Mouse (Mus musculus): ENCODE measurements around the gene Slc48a1.

The Slc48a1 gene

DNA sequence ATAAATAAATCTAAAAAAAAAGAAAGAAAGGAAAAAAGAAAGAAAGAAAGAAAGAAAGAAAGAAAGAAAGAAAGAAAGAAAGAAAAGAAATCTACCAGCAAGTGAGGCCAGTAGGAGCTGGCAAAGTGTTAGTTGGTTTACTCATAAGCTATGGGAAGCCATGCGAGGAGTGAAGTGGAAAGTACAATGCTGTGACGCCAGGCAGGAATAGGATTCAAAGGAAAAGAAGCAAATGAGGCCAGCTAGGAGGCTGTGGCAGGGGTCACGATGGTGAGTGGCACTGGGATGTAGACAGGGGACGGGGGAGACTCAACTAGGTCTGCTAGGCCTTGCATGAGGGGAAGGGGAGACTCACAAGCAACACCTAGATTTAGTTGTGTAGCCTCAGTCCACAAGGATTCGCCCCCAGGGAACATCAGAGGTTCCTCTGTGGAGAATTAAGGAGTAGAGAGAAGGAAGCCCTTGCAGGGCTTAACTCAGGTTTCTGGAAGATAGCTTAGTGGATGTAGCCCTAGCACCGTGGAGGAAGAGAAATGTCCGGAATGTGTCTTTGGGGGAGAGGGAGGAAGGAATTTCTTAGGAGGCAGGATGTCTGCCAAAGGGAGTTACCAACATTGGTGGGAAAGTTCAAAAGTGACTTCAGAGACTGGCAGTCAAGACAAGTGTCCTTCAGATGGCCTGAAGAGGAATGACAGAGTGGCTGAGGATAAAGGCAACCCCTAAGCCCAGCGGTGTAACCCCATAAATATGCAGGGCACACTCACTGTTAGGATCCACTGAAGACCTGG is at the start of gene Slc48a1:
Gene Slc48a1, plus strand, starts transcription at position 210 of the 788 bp plus-strand sequence.
- DNase-seq = peak; percentile 58 to 83

DNA sequence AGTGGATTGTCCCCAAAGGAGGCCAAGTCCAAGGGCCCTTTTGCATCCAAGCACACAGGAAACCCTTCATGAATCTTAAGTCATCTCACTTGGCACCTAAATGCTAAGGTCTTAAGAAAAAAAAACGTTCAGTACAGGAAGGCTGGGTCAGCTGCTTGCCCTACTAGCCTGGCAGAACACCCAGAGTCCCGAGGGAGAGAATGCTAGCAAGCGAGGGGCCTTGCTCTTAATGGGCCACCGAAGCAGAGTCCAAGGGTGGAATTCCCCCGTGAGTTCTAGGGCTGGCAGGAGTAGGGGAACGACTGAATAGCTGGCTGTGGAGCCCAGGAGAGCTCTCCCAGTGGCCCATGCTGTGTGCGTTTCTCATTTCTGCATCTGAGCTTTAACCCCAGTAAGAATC is 49.5 kb upstream of the Slc48a1 start:
- DNase-seq = peak; percentile 66 to 91

DNA sequence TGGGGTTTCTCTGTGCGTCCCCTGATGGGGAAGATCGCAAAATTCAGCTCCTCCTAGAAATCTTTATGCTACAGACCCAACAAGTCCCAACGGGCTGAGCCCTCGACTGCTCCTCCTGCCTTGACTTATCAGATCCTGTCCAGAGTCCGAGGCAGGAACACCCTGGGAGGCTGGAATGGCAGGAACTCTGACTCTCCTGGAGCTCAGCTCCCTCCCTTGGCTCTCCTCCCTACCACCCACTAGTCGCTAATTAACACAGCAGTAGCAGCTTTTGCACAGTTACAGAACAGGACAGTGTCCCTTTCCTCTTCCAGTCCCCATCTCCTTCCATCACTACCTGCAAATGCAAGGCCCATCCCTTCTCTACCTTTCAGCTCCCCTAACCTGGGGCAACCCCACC is 48.0 kb upstream of the Slc48a1 start:
- DNase-seq = peak; percentile 57 to 87

DNA sequence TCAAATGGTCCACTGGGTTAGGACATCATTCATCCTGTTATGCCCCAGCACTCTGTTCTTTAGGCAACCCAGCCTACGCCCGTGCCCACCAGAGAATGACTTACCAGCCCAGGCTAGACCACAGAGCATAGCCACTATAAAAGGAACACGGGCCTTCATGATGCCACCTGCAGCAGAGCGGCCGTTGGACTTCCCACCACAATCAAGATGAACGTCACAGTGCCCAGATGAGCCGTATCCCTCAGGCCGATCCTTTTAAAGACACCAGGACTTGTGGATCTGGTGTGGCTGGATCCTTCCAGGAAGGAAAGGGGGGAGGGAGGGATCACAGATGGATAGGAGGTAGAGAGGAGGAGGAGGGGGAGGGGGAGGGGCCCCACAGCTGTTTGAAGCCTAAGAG is 47.2 kb upstream of the Slc48a1 start, which contains the start of gene Endou:
Gene Endou, minus strand, starts transcription at position 229 of the 400 bp plus-strand sequence.
- DNase-seq = no peak

DNA sequence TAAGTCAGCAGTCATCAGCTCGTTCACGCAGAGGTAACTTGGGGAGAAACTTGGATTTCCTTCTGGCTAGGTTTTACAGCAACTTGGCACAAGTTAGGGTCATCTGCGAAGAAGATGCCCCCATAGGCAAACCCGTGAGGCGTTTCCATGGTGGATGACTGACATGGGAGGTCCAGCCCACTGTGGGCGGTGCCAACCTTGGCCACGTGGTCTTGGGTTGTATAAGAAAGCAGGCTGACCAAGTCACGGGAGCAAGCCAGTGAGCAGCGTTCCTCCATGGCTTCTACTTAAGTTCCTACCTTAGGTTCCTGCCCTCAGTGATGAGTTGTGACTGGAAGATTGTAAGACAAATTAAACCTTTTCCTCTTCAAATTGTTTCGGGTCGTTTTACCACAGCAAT is 46.3 kb upstream of the Slc48a1 start:
- DNase-seq = no peak

DNA sequence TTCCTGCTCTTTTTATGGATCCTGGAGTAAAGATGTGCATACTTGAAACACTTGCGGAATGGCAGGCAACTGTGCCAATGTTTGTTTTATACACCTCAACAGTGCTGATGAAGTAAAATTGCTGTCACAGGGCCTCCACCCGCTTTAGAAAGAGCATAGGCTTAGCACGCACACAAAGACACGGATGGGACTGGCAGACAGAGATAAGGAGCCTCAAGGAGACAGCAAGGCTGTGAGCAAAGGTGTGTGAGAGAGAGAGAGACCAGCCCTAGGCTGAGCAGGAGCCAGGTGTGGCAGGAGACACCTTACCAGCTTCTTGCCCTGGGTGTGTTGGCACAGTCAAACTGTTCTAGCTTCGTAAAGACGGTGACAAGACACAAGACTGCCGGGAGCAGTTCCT is 39.4 kb upstream of the Slc48a1 start:
- DNase-seq = peak in 1 of 2 experiments; percentile 32

DNA sequence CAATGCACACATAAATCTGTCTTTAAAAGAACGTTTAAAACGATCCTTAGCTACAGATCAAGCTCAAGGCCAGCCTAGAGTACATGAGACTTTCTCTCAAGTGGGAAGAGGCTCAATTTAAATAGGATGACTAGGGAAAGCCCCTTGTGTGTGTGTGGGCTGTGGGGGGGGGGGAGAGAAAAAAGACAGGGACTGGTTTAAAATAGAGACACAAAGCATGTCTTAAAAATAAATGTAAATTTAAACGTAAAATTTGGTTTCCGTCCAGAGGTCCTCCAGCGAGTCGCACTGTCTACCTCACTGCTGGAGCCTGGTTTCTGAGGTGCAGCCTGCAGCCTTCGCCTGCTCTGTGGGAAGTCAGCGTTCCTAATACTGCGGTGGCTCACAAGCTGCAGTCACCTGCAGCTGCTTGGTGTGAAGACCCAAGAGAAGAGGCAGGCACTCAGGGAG is 38.0 kb upstream of the Slc48a1 start:
- DNase-seq = peak in 1 of 2 experiments; percentile 35

DNA sequence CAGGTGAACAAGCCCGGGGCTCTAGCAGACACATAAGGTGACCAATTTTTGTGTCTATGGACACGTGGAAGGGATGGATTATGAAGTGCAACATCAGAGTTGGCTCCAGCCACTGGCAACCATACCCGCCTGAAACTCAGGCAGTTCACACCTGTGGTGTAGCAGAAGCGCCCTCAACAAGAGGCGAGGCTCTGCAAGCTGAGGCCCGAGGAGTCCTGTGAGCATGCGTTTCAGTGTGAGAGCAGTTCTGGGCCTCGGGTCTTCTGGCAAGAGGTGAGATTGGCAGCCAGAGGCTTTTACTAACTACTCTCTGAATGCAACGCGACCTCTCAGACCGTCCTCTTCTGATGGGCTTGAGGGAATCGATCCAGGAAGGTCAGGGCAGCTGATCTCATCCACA is 36.7 kb upstream of the Slc48a1 start:
- DNase-seq = peak in 1 of 2 experiments; percentile 40

DNA sequence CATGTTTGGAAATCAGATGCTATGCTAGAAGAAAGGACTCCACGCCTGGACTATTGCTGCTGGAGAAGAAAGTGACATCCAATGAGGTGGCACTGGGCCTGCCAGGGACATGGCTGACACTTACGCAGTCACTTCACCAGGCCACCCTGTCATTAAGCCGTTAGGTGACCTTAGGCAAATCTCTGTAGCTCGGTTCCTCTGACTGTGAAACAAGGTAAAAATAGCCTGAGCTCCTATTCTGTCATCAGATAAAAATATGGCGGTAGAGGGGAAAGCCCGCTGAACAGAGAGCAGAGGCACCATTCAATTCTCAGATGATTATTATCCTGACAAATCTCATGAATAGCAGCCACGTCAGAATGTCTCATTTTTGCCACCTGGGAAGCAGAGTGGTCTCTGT is 36.2 kb upstream of the Slc48a1 start:
- DNase-seq = peak in 1 of 2 experiments; percentile 34

DNA sequence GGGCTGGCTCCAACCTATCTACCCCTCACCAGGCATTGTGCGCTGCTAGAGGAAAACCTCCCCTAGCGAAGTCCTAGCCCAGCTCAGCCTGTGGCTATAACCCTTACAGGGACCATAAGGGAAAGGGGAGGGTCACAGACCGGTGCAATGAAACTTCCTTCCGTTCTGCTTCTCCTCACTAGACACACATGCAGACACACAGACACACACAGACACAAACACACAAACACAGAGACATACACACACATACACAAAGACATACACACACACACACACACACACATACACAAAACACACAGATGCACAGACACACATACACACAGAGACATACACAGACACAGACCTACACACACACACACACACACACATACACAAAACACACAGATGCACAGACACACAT is 35.7 kb upstream of the Slc48a1 start:
- no peak for DNase-seq

DNA sequence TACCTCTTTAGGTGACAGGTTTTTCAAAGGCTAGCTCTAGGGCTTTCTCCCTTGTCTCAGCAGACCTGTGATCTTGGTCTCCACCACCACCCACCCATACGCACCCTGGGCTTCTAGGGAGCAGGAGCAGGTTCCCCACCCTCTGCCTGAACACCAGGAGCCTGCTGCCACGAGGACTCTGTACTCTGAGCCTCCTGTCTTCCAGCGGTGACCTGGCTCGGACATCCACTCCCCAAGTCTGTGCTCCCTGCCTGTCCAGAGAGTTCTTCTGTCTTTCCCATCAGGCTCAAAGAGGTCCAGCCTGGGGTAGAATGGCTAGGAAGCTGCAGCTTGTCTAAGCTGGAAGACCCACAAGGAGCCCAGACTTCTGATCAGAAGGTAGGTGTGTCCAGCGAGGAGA is 35.1 kb upstream of the Slc48a1 start:
- DNase-seq = peak; percentile 25 to 73

DNA sequence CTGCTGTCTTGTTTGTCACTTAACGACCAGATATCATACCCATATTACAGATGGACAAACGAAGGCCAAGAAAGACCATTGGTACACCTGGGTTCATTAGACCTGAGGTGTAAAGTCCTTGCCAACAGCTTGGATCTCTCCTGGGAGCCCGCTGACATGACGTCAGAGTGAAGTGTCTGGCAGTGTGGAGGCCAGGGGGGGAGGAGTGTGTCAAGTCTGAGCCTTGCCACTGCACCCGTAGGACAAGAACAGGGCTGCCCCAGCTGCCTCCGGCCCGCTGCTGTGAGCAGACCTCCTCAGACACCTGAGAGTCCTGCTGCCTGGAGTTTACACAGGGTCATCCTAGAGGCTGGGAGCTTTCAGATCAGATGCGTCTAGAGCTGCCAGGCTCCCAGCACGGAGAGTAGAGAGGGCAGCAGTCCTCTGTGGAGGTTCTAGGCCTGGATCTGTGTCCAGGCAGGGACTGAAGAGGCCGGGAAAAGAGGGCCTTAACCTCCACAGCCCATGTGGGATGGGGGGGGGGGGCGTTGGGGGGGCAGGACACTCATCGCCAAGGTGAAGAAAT is 34.3 kb upstream of the Slc48a1 start:
- peak; percentile 23 to 74 for DNase-seq

DNA sequence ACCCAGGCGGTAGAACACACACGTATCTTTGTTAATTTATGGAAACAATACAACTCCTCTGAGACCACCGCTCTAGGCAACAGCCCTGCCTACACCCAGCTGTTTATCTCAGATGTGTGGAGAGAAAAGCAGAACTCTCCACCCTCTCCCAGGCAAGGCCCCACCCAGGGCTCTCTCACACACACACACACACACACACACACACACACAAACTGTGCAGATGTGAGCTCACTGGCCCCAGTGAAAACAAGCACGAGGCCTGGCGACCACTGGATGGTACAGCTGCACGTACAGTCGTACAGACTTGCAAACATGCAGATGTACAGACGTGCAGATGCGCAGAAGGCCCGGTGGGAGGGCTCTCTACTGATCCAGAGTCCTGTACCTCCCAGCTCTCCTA is 33.4 kb upstream of the Slc48a1 start:
- no peak for DNase-seq

DNA sequence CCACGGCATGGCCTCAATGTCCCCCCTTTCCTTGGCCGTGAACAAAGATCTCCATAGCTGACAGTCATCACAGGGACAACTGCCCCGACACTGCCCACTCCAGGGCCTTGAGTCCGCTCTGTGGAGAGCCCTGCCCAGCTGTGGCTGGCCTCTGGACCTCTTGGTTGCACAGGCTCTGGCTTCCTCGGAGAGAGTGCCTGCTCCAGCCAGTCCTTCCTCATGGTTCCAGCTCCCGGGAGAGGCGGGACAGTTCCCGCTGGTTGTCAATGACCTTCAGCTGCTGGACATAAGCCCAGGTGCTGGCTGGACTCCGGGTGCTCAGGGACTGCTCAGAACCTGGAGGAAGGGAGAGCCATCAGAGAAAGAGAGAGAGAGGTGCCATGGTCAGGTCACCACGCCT is 33.0 kb upstream of the Slc48a1 start:
- DNase-seq = peak; percentile 86 to 94

DNA sequence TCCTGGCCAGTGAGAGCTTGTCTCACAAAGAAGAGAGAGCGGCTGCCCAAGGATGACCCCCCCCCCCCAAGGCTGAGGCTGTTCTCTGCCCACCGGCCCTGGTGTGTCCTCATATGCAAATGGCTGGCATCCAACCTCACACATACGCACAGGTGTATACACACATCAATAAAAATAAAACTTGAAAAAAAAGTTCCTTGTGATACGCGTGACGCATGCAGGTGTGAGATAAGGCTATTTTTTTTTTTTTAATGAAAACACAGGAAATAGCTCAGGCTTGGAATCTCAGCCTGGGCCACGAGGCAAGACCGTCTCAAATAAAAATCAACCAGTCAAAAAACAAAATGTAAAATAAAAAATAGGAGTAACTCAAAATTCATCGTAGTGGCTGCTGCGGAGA is 32.0 kb upstream of the Slc48a1 start:
- DNase-seq = no peak

DNA sequence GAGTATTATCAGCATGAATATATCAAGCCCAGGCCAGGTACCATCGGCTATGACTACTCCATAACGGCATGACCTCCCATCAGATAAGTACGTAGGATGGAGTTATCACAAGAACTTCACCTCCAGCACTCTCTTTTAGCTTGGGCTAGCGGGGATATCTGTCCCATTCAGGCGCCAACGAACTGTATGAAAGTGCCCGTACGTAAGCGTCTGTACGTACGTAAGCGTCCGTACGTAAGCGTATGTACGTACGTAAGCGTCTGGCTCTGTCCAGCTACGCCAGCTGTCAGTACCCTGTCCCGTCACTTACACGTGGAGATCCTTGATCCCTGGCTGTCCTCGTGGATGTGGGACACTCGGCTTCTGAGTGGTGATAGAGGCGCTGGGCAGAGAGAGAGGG is 31.6 kb upstream of the Slc48a1 start:
- DNase-seq = no peak

DNA sequence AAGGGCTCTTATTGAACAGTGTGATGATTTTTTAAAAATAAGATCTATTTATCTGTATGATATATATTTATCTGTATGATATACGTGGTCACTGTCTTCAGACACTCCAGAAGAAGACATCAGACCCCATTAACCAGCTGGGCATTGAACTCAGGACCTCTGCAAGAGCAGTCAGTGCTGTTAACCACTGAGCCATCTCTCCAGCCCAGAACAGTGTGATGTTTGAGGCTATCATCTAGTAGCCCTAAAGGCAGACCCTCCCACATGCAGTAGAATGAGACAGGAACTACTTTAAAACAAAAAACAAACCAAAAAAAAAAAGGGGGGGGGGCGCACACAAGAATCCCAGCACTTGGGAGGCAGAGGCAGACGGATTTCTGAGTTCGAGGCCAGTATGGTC is 30.8 kb upstream of the Slc48a1 start:
- no peak for DNase-seq

DNA sequence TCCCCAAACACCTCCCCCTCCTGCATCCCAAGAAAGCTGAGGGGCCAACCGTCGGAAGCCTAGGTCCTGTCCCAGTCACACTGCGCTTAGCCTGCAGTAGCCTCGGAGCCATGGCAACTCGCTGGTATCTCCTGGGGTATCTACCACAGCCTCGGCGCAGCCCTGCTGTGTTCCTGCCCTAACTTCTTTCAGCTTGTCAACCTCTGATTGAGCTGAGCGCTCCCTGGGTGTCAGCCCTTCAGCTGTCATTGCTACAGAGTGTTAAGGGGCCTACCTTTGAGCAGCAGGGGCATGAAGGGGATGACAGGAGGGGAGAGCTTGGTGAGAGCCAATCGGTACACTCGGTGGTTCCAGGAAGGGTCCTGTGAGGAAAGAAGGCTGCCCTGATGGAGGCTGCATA is 30.0 kb upstream of the Slc48a1 start:
- DNase-seq = no peak

DNA sequence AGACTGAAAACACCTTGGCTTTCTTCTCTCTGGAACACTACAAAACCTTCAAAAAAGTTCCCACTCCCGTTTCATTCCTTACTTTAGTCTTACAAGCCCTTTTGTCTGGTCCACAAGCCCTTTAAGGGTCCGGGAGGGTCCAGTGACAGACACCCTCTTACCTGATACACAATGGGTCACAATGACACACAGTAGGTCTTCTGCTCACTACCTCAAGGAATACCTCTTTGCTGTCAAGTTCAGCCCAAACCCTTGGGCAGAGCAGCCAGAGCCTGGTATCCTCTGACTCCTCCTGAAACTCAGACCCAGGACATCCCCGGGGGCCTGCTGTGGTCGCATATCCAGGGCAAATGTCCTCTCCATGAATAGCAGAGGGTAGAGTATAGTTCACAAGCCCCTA is 29.4 kb upstream of the Slc48a1 start:
- no peak for DNase-seq

DNA sequence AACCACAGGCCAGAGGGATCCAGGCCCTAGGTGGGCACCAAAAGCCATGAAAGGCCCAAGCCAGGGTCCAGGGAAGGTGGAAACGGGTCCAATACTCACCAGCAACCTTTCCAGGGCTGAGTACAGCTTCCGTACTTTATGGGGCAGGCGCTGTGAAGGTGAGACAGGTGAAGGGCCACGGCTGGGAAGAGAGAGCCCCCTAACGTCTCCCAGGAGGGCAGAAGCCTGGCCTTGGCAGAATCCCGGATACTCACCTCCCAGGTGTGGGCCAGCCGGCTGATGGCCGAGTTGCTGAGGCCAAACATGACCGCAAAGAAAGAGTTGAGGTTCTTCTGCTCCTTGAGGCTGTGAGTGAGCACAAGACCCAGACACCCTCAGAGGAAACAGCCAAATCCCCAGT is 28.9 kb upstream of the Slc48a1 start:
- no peak for DNase-seq

DNA sequence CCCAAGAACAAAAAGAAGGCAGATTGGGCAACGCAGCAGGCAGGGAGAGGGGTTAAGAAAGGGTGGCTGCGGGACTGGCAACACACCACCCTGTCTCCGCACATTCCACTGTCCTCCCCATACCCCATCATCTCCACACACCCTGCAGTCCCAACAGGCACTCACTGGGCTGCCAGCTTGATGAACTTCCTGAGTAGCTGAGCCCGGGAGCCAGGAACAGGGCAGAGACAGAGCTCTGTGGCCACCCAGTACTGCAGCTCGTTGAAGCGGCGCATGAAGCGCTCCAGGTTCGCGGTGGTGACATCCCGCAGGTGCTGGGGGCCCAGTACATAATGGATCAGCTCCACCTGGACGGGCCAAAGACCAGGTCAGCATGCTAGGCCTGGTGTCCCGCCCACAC is 28.5 kb upstream of the Slc48a1 start:
- no peak for DNase-seq

DNA sequence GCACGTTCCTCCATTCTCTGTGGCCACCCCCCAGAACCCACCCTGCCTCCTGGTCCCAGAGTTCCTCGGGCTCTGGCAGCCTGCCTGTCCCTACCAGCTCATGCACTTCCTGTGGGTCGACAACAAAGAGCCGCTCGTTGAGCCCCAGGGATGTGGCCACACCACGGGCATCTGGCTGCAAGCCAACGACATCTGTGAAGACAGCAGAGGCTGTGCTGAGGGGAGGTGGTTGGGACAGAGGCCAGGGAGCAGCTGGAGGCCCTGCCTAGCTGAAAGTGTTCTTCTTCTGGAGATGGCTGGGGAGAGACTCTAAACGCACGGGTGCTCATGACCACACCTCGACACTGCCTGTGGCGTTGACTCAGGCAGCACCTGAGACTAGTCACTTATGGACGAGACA is 27.6 kb upstream of the Slc48a1 start:
- peak; percentile 90 to 94 for DNase-seq

DNA sequence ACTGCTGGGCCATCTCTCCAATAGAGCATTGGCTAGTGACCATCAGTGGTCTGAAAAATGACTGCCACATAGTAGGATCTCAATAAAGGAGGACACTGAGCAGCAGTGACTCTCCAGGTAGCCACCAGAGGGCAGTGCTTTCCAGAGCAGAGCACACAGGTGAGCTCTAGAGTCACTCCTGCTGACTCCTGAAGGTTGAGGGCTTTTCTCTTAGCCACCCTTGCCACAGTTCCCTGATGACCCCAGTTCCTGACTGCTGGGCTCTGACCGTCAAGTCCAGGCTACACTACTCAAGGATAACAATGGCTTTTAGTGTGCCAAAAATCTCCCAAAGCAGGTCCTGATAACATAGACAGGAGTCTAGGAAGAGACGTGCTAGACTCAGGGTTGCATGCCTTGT is 26.6 kb upstream of the Slc48a1 start:
- peak; percentile 44 to 50 for DNase-seq

DNA sequence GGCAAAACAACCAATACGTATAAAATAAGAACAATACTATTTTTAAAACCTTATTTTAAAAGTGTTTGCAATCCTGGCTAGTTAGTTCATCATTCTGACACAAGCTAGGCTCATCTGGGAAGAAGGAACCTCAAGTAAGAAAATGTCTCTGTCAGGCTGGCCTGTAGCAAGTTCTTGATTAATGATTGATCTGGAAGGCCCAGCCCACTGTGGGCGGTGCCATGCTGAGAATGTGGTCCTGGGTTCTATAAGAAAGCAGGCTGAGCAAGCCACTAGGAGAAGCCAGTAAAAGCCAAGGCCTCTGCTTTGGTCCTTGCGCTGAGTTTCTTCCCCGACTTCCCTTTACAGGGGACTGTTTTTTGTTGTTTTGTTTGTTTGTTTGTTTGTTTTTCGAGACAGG is 25.8 kb upstream of the Slc48a1 start:
- peak; percentile 54 to 67 for DNase-seq

DNA sequence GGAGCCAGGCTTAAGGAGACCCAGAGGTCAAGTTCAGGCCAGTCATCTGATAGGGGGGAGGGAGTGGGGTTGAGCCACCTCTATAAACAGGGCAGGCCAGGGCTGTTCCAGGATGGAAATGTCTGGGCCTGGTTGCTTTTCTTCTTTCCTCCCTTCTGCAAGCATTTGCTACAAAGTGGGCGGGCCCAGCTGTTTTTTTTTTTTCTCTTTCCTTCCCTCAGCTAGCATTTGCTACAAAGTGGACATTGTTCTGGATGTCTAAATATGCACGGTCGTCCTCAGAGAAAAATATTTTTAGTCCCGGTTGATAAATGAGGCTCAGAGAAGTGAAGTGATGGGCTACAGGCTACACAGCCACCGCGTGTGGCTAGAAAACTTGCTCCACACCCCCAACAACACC is 23.8 kb upstream of the Slc48a1 start:
- peak in 1 of 2 experiments; percentile 64 for DNase-seq
